Mouse (Mus musculus) midbrain, embryonic 11.5 days (tissue): ENCODE results near the gene Olfr1391. TPM values are rescaled to one million over a fixed set of nuclear protein-coding genes. Genes with fewer than 3 reads are reported as not detected.
"Not testable (repeated sequence)": the region's sequence is repeated elsewhere in the genome, so short reads cannot be mapped to it uniquely, and the experiment has no call there.

Experiments used
- ATAC-seq: fragments of 200-750 bp; cut with Nextera tagmentation; 2 replicates; pipeline ENCODE4 v1.8.0; 2017; ENCODE audit warnings: moderate TSS enrichment, moderate library complexity; ENCODE audit not compliant: low FRiP score
- DNase-seq: peaks from one replicate; pipeline ENCODE4 v3.0.0; 2015; ENCODE audit warnings: low spot score; ENCODE audit errors: missing footprints
- H3K27ac ChIP-seq: fragments of 300-500 bp; sonication (generic); 2 replicates; pipeline ENCODE4 v1.5.1; 2014; ENCODE audit warnings: low read depth, low read length
- H3K27me3 ChIP-seq: fragments of 300-500 bp; sonication (generic); 2 replicates; pipeline ENCODE4 v1.6.1; 2014; ENCODE audit warnings: mild to moderate bottlenecking, low read length, moderate library complexity, mixed read lengths; ENCODE audit not compliant: control insufficient read depth, insufficient read depth
- H3K36me3 ChIP-seq: fragments of 300-500 bp; sonication (generic); 2 replicates; pipeline ENCODE4 v1.6.1; 2014; ENCODE audit warnings: mild to moderate bottlenecking, low read length, moderate library complexity, mixed read lengths; ENCODE audit not compliant: control insufficient read depth, insufficient read depth
- H3K4me1 ChIP-seq: fragments of 300-500 bp; sonication (generic); 2 replicates; pipeline ENCODE4 v1.6.1; 2014; ENCODE audit warnings: low read length; ENCODE audit not compliant: control insufficient read depth, insufficient read depth
- H3K4me2 ChIP-seq: fragments of 300-500 bp; sonication (generic); 2 replicates; pipeline ENCODE4 v1.6.1; 2014; ENCODE audit warnings: mild to moderate bottlenecking, moderate library complexity
- H3K4me3 ChIP-seq: fragments of 300-500 bp; sonication (generic); 2 replicates; pipeline ENCODE4 v1.5.1; 2014; ENCODE audit warnings: low read depth, low read length
- H3K9ac ChIP-seq: fragments of 300-500 bp; sonication (generic); 2 replicates; pipeline ENCODE4 v1.6.1; 2014; ENCODE audit warnings: low read length
- H3K9me3 ChIP-seq: fragments of 300-500 bp; sonication (generic); 2 replicates; pipeline ENCODE4 v1.6.1; 2016; ENCODE audit warnings: low read length; ENCODE audit not compliant: control insufficient read depth
- WGBS: fragments of 180-500 bp; shearing (Covaris S2); extraction: QIAGEN DNeasy Blood & Tissue Kit; methylation state at CpG from one replicate; pipeline ENCODE4 v1.1.7; 2014; 5-methylcytosine and 5-hydroxymethylcytosine counted together
- polyA plus RNA-seq: library from polyadenylated mRNA; unstranded; fragments of >200 nt; fragmentation: Nextera tagmentation; extraction: Ambion mirVana; gene quantifications from 2 replicates; pipeline ENCODE4 v1.2.1, GENCODE M21; 2014

Olfr1391 gene
- polyA plus RNA-seq, result not detected in 2 replicates

- no peaks in the 10 kb centered on the region for H3K27me3 ChIP-seq
- no peaks in the 10 kb centered on the region for H3K4me1 ChIP-seq
- H3K36me3 ChIP-seq, result no peaks in the 10 kb centered on the region
- no peaks in the 10 kb centered on the region for H3K9me3 ChIP-seq
- no peak within 1 kb of the TSS for H3K27ac ChIP-seq
- no peak within 1 kb of the TSS for H3K4me2 ChIP-seq
- no peak within 1 kb of the TSS for H3K4me3 ChIP-seq
- ATAC-seq (no peak), DNase-seq (no peak)
- H3K9ac ChIP-seq, result no peak within 1 kb of the TSS
- 87% methylated on average over 2 of the region's 2 CpGs for WGBS
Observed at GRCm38 (mm10) chr11:49322442-49322841, at the start of gene Olfr1391. TSS of gene Olfr1391 (plus strand) at chr11:49322742.

- Histone ChIP-seq H3K4me1 (no peaks in the 10 kb centered on the region), H3K27me3 (no peaks in the 10 kb centered on the region), H3K9me3 (no peaks in the 10 kb centered on the region), H3K9ac (no peak overlapping the region), H3K27ac (no peak overlapping the region), H3K4me2 (no peak overlapping the region), H3K36me3 (no peaks in the 10 kb centered on the region), H3K4me3 (no peak overlapping the region)
- ATAC-seq (no peak), DNase-seq (no peak)
- WGBS, result 69% methylated on average over 11 of the region's 11 CpGs
Observed at GRCm38 (mm10) chr11:49273834-49274519, 48.6 kb upstream of the Olfr1391 start.

- DNase-seq, result no peak
- Histone ChIP-seq H3K36me3 (no peaks in the 10 kb centered on the region), H3K27ac (no peak within 1 kb of the TSS), H3K4me2 (no peak within 1 kb of the TSS), H3K9me3 (no peaks in the 10 kb centered on the region), H3K9ac (no peak within 1 kb of the TSS), H3K27me3 (no peaks in the 10 kb centered on the region), H3K4me1 (no peaks in the 10 kb centered on the region), H3K4me3 (no peak within 1 kb of the TSS)
- WGBS, result 82% methylated on average over 3 of the region's 3 CpGs
- no peak for ATAC-seq
Observed at GRCm38 (mm10) chr11:49278222-49278621, 44.3 kb upstream of the Olfr1391 start, which contains the start of gene Olfr1393. TSS of gene Olfr1393 (plus strand) at chr11:49278304.

- not testable (repeated sequence) for H3K4me2 ChIP-seq, H3K9ac ChIP-seq, H3K9me3 ChIP-seq, H3K4me1 ChIP-seq, H3K27me3 ChIP-seq, H3K36me3 ChIP-seq, ATAC-seq, H3K27ac ChIP-seq, H3K4me3 ChIP-seq, DNase-seq
- 67% methylated on average over 1 of the region's 1 CpGs for WGBS
Observed at GRCm38 (mm10) chr11:49284982-49285381, 37.6 kb upstream of the Olfr1391 start, which contains the start of gene Olfr1392. TSS of gene Olfr1392 (plus strand) at chr11:49285282.

- no peak overlapping the region for H3K4me3 ChIP-seq
- H3K4me1 ChIP-seq, result no peaks in the 10 kb centered on the region
- H3K9ac ChIP-seq, result no peak overlapping the region
- H3K36me3 ChIP-seq, result no peaks in the 10 kb centered on the region
- whole genome bisulfite sequencing, result 85% methylated on average over 2 of the region's 2 CpGs
- H3K4me2 ChIP-seq, result no peak overlapping the region
- no peak for DNase-seq
- H3K27ac ChIP-seq, result no peak overlapping the region
- no peaks in the 10 kb centered on the region for H3K27me3 ChIP-seq
- no peak for ATAC-seq
- H3K9me3 ChIP-seq, result no peaks in the 10 kb centered on the region
Observed at GRCm38 (mm10) chr11:49287251-49287650, 35.3 kb upstream of the Olfr1391 start.

- H3K27ac ChIP-seq, result no peak overlapping the region
- no peak overlapping the region for H3K4me3 ChIP-seq
- ATAC-seq (no peak), DNase-seq (no peak)
- no peaks in the 10 kb centered on the region for H3K9me3 ChIP-seq
- H3K9ac ChIP-seq, result no peak overlapping the region
- H3K4me1 ChIP-seq, result no peaks in the 10 kb centered on the region
- no peak overlapping the region for H3K4me2 ChIP-seq
- H3K36me3 ChIP-seq, result no peaks in the 10 kb centered on the region
- no peaks in the 10 kb centered on the region for H3K27me3 ChIP-seq
- WGBS, result 73% methylated on average over 3 of the region's 3 CpGs
Observed at GRCm38 (mm10) chr11:49292777-49293176, 29.8 kb upstream of the Olfr1391 start.

- Histone ChIP-seq H3K9ac (no peak within 1 kb of the TSS), H3K4me3 (no peak within 1 kb of the TSS), H3K36me3 (no peaks in the 10 kb centered on the region), H3K27ac (no peak within 1 kb of the TSS), H3K4me2 (no peak within 1 kb of the TSS), H3K9me3 (no peaks in the 10 kb centered on the region), H3K27me3 (no peaks in the 10 kb centered on the region), H3K4me1 (no peaks in the 10 kb centered on the region)
- DNase-seq (no peak), ATAC-seq (no peak)
Observed at GRCm38 (mm10) chr11:49304441-49304840, 18.1 kb upstream of the Olfr1391 start, which contains the start of gene Olfr10. TSS of gene Olfr10 (plus strand) at chr11:49304741.

GRCm38 (mm10) chr11:49308547-49308946 lies 14.0 kb upstream of the Olfr1391 start:
- not testable (repeated sequence) for H3K4me2 ChIP-seq

GRCm38 (mm10) chr11:49326726-49327125 lies 4.2 kb downstream of the Olfr1391 start:
- DNase-seq (no peak), ATAC-seq (no peak)
- H3K27ac ChIP-seq, result no peak overlapping the region
- 91% methylated on average over 3 of the region's 3 CpGs for WGBS
- H3K36me3 ChIP-seq, result no peaks in the 10 kb centered on the region
- no peak overlapping the region for H3K9ac ChIP-seq
- H3K4me1 ChIP-seq, result no peaks in the 10 kb centered on the region
- no peaks in the 10 kb centered on the region for H3K9me3 ChIP-seq
- H3K4me2 ChIP-seq, result no peak overlapping the region
- H3K4me3 ChIP-seq, result no peak overlapping the region
- no peaks in the 10 kb centered on the region for H3K27me3 ChIP-seq

More at GRCm38 (mm10) chr11:49308547-49308946, 14.0 kb upstream of the Olfr1391 start:
- not testable (repeated sequence) for H3K9ac ChIP-seq, H3K4me3 ChIP-seq, H3K36me3 ChIP-seq, H3K4me1 ChIP-seq, ATAC-seq, H3K27ac ChIP-seq, H3K9me3 ChIP-seq, DNase-seq, H3K27me3 ChIP-seq
- 89% methylated on average over 5 of the region's 5 CpGs for WGBS
